Mouse (Mus musculus): ENCODE results near the gene Map4k1.

DNA sequence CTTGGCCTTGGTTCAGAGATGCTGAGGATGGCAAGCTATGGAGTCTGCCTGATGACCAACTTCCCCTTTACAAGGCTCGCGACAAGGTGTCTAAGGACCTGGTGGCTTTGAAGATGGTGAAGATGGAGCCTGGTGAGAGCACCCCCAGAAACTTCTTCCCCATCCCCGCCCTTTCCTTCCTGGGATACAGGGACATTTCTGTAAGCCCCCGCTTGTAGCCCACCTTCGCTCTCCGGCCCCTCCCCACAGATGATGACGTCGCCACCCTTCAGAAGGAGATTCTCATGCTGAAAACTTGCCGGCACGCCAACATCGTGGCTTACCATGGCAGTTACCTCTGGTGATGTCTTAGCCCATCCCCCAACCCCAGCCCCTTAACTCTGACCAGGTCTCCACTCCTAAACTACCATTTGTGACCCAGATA, 1.3 kb downstream of the Map4k1 start:
- TF ChIP-seq POLR2A (IDR thresholded peaks at IDR 0.05; ENCODE audit: low read depth, low read length) (no peak), CTCF (conservative IDR thresholded peaks at IDR 0.05; ENCODE audit: insufficient read depth, insufficient read length, low read depth, low read length) (no peak)

All from kidney, adult 2 months (tissue).